Mouse (Mus musculus): Measurements from ENCODE around the gene Olfr366. TPM values are rescaled to one million over a fixed set of nuclear protein-coding genes. Genes with fewer than 3 reads are reported as not detected.

The Olfr366 gene
- polyA plus RNA-seq (2014; fragmentation: Illumina TruSeq; extraction: RNeasy Lipid Tissue Mini Kit (QIAGEN cat#74804); ENCODE audit: insufficient read depth, low read depth, low replicate concordance): not detected

DNA sequence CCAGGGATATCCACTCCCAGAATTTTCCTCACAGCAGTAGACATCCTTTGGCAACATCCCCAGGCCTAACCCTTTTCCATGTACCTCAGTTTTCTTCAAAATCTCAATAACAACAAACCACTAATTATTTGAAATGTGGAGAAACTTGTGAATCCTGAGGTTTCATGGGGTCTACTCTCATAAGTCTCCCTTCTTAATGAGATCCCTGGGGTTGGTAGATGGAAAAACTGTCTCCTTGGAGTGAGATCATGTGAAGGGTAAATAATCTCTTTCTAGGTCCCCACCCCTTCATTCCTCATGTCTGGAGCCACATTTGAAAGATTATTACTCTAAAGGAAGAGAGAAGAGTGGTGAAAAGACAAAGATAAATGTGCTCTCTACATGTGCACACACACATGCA is at the start of gene Olfr366:
TSS of gene Olfr366 (plus strand) at position 301 of the 400 bp plus-strand sequence.

DNA sequence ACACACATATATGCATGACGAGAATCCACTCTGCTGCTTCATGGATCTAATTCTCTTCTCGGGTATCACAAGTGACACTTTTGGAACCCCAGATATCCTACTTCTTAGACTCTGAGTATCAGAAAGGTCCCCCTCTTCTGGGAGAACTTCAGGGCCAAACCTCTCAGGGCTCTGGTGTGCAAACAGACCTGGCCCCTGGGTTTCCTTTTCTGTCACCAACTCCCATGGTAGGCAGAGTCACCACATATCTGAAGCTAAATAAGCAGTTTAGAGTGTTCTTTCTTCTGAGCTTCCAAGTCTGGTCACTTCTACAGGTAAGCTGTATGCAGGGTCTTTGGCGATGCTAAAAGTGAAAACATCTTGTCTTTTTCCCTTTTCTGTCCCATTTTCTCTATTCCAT is 23.5 kb upstream of the Olfr366 start, which contains the start of gene Olfr365:
TSS of gene Olfr365 (plus strand) at position 301 of the 400 bp plus-strand sequence.

Other genes with a start within 250 kb of the Olfr366 start
- gene Olfr357, start 217.7 kb upstream of the Olfr366 start, polyA plus RNA-seq (2014; fragmentation: Illumina TruSeq; extraction: RNeasy Lipid Tissue Mini Kit (QIAGEN cat#74804); ENCODE audit: insufficient read depth, low read depth, low replicate concordance): not detected
- gene Olfr358, start 202.2 kb upstream of the Olfr366 start, polyA plus RNA-seq (2014; fragmentation: Illumina TruSeq; extraction: RNeasy Lipid Tissue Mini Kit (QIAGEN cat#74804); ENCODE audit: insufficient read depth, low read depth, low replicate concordance): not detected
- gene Olfr360, start 145.8 kb upstream of the Olfr366 start, polyA plus RNA-seq (2014; fragmentation: Illumina TruSeq; extraction: RNeasy Lipid Tissue Mini Kit (QIAGEN cat#74804); ENCODE audit: insufficient read depth, low read depth, low replicate concordance): not detected
- gene Olfr361, start 122.3 kb upstream of the Olfr366 start, polyA plus RNA-seq (2014; fragmentation: Illumina TruSeq; extraction: RNeasy Lipid Tissue Mini Kit (QIAGEN cat#74804); ENCODE audit: insufficient read depth, low read depth, low replicate concordance): not detected
- gene Olfr362, start 93.7 kb upstream of the Olfr366 start, polyA plus RNA-seq (2014; fragmentation: Illumina TruSeq; extraction: RNeasy Lipid Tissue Mini Kit (QIAGEN cat#74804); ENCODE audit: insufficient read depth, low read depth, low replicate concordance): not detected
- not detected for gene Olfr364-ps1, start 72.3 kb upstream of the Olfr366 start, polyA plus RNA-seq (2014; fragmentation: Illumina TruSeq; extraction: RNeasy Lipid Tissue Mini Kit (QIAGEN cat#74804); ENCODE audit: insufficient read depth, low read depth, low replicate concordance)
- gene Olfr365, start 23.4 kb upstream of the Olfr366 start, polyA plus RNA-seq (2014; fragmentation: Illumina TruSeq; extraction: RNeasy Lipid Tissue Mini Kit (QIAGEN cat#74804); ENCODE audit: insufficient read depth, low read depth, low replicate concordance): not detected
- gene Olfr368, start 114.9 kb downstream of the Olfr366 start, polyA plus RNA-seq (2014; fragmentation: Illumina TruSeq; extraction: RNeasy Lipid Tissue Mini Kit (QIAGEN cat#74804); ENCODE audit: insufficient read depth, low read depth, low replicate concordance): not detected
- 21.4 TPM for gene Pdcl, start 147.8 kb downstream of the Olfr366 start, polyA plus RNA-seq (2014; fragmentation: Illumina TruSeq; extraction: RNeasy Lipid Tissue Mini Kit (QIAGEN cat#74804); ENCODE audit: insufficient read depth, low read depth, low replicate concordance)
- 6.0 TPM for gene Rc3h2, start 211.3 kb downstream of the Olfr366 start, polyA plus RNA-seq (2014; fragmentation: Illumina TruSeq; extraction: RNeasy Lipid Tissue Mini Kit (QIAGEN cat#74804); ENCODE audit: insufficient read depth, low read depth, low replicate concordance)
- gene Zbtb26, start 231.6 kb downstream of the Olfr366 start, polyA plus RNA-seq (2014; fragmentation: Illumina TruSeq; extraction: RNeasy Lipid Tissue Mini Kit (QIAGEN cat#74804); ENCODE audit: insufficient read depth, low read depth, low replicate concordance): 1.7 TPM
- gene Zbtb6, start 231.6 kb downstream of the Olfr366 start, polyA plus RNA-seq (2014; fragmentation: Illumina TruSeq; extraction: RNeasy Lipid Tissue Mini Kit (QIAGEN cat#74804); ENCODE audit: insufficient read depth, low read depth, low replicate concordance): 5.9 TPM
- gene Rabgap1, start 231.7 kb downstream of the Olfr366 start, polyA plus RNA-seq (2014; fragmentation: Illumina TruSeq; extraction: RNeasy Lipid Tissue Mini Kit (QIAGEN cat#74804); ENCODE audit: insufficient read depth, low read depth, low replicate concordance): 12.2 TPM